Mouse (Mus musculus) embryo, embryonic 10 days (tissue): Measurements from ENCODE around the gene Mfsd4b1.

ENCODE experiments used
- DNase-seq: peaks from one replicate; pipeline ENCODE4 v3.0.0-alpha.2; 2015; ENCODE audit warnings: low spot score

The Mfsd4b1 gene

DNA sequence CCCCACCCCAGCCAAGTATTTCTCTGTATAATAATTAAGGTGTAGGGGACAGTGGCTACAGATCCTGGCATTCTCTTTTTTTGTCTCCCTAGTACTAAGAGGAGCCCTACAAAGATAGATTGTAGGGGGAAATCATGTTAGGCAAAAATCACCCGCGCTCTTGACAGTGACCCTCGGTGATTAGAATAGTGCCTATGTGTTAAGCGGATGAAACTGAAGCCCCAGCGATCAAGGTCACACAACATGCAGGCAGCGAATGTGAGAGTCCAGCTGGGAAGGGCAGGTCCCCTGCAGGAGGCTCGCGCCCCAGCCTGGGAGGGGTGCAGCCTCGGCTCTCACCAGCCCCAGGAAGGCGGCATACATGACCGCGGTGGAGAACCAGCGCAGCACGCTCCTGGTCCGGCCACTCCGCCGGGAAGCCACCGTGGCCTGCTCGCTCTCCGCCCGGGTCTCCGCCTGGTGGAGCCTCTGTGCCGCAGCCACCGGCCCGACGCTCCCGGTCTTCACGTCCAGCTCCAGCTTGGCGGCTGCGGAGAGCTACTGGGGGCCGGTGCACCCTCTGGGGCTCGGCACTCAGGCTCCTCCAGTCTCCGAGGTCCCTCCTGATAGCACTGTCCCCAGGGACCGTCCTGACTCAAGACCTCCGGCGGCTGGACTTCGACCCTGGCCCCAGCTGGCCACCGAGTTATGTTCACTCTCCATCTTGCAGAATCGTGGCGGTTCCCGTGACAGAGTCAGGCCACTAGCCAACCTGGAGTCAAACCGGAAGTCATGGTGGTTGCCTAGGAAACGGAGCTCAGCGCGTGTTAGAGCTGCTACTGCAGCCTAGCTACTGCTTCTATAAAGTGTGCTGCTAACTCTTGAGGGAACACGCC is at the start of gene Mfsd4b1:
TSS of gene Mfsd4b1 (minus strand) at position 715 of the 875 bp plus-strand sequence.
- DNase-seq, result peak; percentile 97

DNA sequence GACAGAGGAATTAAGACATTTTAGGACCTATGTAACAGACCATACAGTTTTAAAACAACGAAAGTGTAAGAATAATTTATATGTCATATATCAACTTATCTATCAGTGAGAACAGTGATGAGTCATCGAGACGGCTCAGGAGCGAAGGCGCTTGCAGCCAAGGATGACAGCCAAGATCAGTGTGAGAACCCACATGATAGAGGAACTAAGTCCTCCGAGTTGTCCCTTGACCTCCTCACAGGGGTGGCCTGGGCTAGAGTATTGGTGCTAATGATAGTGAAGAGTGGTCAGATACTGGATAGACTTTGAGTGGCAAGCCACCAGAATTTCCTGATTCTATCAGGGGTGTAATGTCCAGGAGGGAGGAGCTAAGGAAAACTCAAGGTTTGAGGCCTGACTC is 48.5 kb upstream of the Mfsd4b1 start:
- no peak for DNase-seq

DNA sequence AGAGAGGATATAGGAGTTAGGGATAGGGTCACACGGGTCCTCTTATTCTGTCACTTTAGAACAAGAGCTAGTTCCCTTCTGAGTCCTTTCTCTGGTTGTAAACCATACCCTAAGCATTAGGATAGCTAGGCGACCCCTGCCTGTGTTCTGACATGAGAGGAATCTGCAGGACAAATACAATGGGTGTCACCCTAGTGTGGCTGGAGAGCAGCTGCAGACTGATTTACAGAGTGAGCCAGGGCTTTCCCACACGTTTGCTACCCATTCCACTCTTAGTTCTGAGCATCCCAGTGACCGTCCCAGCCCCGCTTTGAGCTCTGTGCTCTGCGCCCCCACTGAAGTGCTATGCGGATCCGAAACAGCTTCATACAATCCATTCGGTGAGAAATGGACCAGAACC is 45.6 kb upstream of the Mfsd4b1 start:
- no peak for DNase-seq

DNA sequence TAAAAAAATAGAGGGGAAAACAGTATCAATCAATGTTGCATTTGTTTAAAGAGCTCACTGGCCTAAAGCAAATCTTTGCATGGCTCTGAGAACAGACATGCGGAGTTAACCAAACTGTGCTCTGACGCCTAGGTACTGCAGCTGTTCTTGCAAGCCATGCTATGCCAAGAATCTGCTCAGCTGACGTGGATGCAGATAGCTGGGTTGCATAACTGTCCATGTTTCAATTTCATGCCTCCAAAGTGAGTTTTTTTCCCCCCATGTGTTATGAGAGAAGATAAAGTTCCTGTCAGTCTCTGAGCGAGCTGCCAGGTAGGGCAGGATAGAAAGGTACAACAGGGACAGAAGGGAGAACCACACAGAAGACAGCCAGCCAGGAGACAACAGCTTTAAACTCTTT is 44.2 kb upstream of the Mfsd4b1 start:
- no peak for DNase-seq

DNA sequence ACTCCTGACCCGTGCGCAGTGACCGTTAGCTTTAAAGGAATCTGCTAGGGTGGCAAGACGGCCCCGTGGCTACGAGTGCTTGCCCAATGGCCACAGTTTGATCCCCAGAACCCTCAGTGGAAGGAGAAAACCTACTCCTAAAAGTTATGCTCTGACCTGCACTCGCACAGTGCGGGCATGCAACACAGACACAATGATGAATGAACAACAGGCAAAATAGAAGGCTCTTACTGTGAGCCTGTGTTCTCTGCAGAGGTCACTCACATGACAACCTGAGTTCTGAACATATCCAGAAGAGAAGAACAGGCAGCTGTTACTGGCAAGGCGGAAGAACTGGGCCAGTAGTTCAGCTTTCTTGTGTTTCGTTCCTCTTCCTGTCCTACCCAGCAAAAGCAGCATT is 43.5 kb upstream of the Mfsd4b1 start:
- no peak for DNase-seq

DNA sequence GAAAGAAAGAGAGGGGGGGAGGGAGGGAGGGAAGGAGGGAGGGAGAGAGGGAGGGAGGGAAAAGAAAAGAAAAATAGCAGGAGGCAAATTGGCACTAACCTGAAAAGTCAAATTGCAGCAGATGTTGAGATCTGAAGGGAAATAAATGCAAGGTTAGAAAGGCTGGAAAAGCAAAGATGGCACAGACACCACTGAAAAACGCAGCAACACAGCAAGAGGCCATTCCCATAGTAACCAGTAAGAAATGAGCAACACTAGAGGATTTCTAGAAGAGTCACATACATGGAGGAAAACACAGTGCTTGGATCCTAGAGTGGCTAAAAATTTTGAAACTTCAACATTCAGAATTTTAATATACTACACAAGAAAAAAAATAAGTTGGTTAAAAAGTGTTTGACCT is 42.5 kb upstream of the Mfsd4b1 start:
- DNase-seq, result no peak

DNA sequence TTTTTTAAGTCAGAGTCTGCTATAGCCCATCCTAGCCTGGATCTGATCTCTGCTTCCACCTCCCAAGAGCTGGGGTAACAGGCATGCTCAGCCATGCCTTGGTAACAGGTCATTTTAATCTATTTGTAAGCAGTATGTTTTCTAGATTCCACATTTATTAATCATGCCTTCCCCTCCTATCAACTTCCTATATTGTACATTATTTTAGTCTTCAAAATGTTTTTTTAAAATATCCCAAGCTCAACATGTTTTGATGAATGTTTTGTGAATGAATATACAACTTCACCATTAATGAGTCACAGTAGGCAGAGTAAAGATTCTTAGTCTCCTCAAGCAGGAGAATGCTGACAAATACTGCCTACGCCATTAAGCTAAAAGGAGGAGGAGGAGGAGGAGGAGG is 42.0 kb upstream of the Mfsd4b1 start:
- no peak for DNase-seq

DNA sequence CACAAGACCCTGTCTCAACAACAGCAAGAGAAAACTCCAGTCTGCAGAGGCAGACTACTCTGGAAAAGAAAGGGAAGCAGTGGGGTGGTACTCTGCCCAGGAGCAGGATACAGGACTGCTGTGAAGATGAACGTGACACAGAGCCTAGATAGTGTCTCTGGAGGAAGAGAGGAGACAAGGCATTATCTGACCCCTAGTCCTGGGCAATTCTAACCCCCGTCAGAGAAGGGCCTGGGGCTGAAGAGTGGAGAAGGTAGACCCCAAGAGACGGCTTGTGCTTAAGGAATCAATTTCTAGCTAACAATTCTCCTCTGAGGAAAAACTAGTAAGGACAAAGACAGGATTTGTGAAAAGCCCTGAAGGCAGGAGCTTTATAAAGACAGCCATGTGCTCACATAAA is 40.3 kb upstream of the Mfsd4b1 start:
- no peak for DNase-seq

DNA sequence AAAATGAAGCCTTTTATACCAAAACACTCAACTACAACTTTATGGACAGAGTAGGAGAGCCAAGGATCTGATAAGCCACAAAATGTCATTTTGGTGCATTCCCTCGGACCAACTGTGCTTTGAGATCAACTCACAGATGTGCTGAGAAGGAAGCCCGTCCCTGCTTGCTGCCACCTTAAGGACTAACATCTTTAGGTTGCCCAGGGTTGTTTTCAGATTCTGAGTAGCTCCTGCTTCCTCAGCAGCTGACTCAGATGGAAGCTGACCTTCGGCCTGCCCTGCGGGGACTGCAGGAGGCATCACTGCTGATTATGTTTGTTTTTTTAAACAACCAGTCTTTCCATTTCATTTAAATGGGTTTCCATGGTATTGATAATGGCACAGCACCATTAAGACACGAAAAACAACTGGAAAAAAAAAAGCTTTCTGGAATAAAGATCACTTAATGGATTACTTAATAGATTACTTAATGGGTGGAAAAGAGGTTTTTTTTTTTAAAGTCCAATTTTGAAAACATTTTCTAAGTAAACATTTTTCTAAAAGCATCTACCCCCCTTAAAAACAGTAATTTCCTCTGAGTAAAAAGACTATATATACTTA is 38.3 kb upstream of the Mfsd4b1 start:
- DNase-seq, result peak; percentile 66

DNA sequence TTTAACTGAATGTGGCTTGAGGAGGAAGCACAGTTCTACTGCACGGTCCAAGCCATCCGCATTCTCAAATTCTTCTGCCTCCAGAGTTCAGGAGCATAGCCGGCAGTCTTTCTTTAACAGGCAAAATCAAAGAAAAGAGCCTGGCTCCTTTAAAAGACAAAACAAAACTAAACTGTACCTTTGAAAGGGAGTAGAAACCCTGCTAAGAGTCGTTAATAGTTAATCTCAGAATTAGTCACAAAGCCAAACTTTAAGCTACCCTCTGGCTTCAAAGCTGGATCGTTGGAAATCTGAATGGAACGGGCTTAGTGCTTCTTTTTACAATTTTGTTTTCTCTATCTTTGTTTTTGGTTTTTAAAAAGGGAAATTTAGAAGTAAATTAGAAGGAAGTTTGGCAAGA is 37.7 kb upstream of the Mfsd4b1 start:
- no peak for DNase-seq

DNA sequence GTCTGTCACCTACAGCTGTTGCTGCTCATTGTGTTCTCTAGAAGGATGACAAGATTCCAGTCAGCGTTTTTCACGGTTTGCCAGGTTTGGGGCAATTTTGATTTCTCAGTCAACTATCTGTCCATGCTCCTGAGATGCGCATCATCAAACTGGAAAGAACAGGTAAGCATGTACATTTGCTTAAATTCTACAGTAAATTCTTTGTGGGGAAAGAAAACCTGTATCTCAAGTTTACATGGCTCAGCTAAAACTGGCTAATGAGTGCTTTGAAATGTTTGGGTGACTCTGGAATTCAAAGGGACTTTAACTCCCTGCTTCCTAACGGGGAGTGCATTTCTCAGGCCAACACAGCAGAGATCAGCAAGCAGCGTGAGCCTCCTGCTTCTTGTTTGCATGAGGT is 36.9 kb upstream of the Mfsd4b1 start:
- DNase-seq, result no peak

DNA sequence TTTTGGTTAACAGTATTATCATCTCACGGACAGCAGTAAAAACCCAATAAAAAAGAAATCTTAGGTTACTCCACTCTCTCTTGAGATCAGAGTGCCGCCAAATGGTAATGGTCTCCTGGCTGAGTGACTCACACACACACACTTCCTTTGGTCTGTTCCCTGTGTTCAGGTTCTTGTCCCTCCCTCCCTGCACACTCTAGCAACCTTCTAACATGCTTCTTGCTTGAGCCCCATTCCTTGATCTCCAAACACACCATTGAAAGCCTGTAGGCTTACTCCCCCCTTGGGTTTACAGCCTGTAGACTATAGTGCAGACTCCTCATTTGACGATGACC is 33.7 kb upstream of the Mfsd4b1 start:
- DNase-seq, result no peak

DNA sequence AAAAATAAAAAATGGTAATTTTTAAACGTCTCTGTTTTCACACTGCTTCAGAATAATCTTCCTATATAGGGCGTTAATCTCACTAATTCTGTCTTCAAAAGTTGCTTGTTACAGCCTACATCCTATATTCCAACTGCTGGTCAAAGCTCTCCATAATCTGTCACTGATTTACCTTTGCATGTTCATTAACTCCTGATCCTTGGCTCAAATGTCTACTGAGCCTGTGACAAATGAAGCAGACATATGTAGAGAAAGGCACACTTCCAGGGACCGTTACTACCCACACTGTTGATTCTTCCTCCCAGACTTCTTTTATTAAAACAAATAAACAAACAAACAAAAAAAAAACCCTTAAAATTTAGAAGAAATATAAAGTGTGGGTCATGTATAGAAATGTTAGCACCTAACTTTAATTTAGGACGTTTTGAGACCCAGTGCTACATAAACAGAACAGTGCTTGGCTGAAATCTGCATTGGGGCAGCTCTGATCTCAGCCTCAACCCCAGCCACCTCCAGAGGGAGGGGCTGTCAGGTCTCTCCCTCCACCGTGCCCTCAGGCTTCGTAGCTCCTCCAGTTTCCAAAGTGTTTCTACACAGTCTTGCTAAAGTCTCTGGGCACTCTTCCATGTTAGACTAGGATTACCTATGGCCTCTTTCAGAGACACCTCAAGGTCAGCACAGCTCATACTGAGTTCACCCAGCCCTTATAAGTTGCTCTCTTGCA is 33.2 kb upstream of the Mfsd4b1 start:
- no peak for DNase-seq

DNA sequence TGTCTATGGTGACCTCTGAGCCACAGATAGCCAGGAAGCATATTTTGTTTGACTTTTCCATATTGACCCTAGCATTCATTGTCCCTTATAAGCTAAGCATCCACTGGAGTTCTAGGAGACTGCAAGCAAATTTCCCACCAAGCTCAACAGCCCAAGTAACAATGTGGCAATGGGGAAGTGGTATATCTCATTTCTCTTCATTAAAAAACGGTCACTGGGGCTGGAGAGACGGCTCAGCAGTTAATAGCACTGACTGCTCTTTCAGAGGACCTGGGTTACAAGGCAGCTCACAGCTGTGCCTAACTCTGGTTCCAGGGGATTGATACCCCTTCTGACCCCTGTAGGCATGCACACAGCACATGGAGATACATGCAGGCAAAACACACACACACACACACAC is 32.5 kb upstream of the Mfsd4b1 start:
- no peak for DNase-seq

DNA sequence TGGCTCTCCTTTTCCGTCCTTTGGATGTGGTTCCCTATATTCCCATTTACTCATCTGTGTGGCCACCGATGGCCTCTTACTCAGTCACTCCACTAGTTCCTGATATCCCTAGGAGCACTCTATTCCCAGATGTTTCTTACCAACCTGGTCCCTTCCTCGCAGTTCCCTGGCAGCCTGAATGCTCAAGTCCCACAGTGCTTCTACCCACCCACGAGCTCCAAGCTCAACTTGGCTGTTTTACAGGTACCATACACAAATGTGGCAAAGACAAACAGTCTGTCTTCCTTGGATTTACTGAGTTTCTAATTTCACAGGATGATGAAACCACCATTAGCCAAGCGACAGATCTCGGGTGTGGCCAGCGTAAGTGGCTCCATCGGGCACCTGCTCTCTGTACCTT is 29.4 kb upstream of the Mfsd4b1 start:
- no peak for DNase-seq

DNA sequence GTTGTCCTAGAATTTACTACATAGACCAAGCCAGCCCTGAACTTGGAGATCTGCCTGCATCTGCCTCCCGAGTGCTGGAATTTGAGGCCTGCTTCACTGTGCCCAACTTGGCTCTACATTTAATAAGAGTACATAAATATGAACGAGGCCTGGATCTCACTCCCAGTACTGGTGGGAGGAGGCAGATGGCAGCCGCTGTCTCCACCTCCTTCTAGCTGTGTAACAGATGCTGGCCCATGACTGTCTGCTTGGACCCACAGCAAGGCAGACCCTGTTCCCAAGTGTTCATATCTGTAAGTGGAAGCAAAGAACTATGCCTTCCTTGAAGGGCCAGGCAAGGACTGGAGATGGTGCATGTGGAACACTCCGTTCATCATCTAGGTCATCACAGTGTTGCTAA is 28.8 kb upstream of the Mfsd4b1 start:
- no peak for DNase-seq

DNA sequence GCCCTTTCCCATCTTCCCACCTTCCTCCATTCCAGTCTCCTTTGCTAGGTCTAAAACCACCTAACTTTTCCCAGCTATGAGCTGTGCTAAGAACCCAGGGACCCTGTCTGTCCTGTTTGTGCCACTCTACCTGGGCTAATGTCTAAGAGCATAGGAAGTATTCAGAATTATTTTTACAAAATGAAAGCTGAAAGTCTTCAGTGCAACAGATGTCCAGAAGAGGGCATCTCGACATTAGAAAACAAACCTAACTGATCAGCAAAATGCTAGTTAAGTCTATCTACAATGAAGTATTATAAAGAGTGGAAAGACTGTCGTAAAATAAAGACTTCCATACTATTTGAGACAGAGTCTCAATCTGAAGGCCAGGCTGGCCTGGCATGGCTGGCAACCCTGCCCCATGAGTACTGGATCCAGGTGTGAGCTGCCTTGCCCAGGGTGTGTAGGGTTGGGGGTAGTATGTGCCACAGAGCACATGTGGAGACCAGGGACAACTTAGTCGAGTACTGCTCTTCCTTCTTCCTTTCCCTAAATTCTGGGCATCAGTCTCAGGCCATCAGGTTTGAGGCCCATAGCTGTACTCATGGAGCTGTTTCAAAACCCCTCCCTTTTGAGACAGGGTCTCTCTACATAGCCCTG is 28.3 kb upstream of the Mfsd4b1 start:
- DNase-seq, result peak; percentile 27

DNA sequence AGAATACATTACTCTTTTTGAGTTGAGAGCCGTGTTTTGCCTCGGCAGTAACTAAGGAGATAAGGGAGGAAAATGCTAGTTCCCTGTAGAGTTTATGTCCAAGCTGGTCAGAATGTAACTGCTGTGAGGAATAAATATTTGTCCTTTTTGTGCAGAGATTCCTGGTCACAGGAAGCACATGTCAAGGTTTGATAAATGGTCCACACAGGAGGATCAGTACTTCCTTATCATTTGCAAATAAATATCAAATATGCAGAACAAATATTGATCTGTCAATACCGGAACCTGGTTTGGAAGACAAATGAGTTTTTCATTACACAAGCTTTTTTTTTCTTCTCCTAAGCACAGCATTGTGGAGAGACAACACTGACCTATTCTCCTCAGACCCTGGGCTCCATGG is 26.9 kb upstream of the Mfsd4b1 start:
- DNase-seq, result no peak

DNA sequence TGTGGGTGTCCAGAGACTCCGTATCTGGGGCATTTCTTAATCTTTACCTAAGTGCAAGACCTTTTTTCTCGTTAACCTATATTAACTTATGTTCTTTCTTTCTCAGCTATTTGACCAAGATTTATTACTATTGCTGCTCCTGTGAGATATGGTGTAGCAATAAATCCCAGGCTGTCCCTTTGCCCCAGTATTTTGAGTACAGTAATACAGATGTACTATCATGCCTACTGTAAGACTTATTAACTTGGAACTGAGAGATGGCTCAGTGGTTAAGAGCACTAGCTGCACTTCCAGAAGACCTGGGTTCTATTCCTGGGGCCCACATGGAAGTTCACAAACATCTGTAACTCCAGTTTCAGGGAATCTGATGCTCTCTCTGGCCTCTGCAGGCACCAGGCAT is 25.7 kb upstream of the Mfsd4b1 start:
- no peak for DNase-seq

DNA sequence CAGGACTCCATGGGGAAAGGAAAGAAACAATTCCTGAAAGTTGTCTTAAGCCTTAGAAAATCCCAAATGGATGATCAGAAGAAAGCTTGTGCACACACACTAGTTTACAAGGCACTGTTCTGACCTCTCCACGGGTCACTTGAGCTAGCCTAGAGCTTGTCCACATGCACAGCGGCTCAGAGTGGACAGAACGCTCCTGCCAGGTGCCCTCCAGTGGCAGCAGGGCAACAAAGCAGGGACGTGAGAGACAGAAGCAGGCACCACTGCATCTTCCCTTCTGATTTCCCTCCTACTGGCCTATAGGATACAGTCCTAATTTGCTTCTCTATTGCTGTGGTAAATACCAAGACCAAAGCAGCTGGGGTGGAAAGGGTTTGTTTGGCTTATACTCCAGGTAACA is 16.3 kb upstream of the Mfsd4b1 start:
- peak; percentile 71 for DNase-seq

DNA sequence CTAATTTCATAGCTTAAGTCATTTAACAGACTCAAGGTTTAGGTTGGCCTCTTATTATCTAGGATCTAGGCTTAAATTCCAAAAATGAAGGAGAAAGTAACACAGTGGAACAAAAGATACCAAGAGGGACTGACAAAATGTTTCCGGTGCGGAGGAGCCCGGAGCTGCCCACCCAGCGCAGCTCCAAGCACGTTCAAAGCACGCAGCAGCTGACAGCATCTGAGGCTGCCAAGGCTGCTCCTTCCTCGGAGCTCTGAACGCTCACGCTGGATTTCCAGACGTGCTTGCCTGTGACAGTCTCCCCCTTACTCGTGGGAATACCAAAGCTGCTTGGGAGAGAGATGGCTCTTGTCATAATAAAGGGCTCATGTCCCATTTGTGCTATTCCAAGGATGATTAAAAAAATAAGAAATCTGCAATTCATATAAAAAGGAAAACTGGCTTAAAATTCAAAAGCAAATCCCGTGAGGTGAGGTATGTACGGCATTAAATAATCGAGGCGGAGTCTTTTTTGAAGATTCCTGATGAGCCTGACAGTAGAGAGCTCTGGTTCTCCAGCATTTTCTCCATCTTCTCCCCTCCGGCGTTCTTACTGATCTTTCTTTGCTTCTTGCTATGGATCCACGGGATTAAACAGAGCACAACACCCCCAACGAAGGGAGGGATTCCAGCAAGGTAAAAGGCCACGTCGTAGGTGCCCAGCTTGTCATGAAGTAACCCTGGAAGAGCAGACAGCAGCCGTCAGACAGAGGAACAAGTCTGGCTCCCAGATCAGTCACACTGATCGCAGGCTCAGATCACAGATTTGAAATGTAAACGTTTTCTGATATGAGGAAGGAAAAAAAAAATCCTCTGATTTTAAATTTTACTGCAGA is 11.9 kb upstream of the Mfsd4b1 start:
- DNase-seq, result no peak

DNA sequence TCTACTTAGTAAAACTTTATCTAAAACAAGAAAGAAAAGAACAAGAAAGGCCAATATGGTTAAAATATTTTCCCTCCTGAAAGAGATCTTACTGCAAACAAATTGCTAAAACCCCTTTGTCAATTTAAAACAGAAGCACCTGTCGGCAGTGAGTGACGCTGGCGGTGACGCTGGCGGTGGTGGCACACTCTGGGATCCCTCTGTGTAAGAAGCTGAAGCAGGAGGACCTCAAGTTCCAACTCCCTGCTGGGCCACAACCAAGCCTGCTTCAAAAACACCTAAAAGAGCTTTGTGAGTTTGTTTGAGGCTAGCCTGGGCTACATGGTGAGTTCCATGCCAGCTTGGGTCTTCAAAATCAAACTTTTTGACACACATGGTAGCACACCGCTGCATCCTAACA is 9.9 kb upstream of the Mfsd4b1 start:
- DNase-seq, result no peak
